Mouse (Mus musculus) testis, adult 2 months (tissue): ENCODE results near the gene Rad50. TPM values are rescaled to one million over a fixed set of nuclear protein-coding genes. Genes with fewer than 3 reads are reported as not detected.
A peak's percentile ranks its signal among the peaks of the same experiment; 100 is the strongest.

Experiments used
- H3K27ac ChIP-seq: fragments of 200-500 bp; 2 replicates; pipeline ENCODE4 v1.5.1; 2012; ENCODE audit warnings: low read depth, low read length; ENCODE audit not compliant: control insufficient read depth, insufficient read depth
- H3K27me3 ChIP-seq: fragments of 200-500 bp; 2 replicates; pipeline ENCODE4 v1.6.1; 2012; ENCODE audit warnings: mild to moderate bottlenecking, low read length, moderate library complexity; ENCODE audit not compliant: control insufficient read depth, insufficient read depth
- H3K36me3 ChIP-seq: fragments of 200-500 bp; 2 replicates; pipeline ENCODE4 v1.6.1; 2012; ENCODE audit warnings: mild to moderate bottlenecking, low read length; ENCODE audit not compliant: control insufficient read depth, insufficient read depth
- H3K4me1 ChIP-seq: fragments of 200-500 bp; 2 replicates; pipeline ENCODE4 v1.6.1; 2012; ENCODE audit warnings: low read length; ENCODE audit not compliant: control insufficient read depth, insufficient read depth
- H3K4me3 ChIP-seq: fragments of 200-500 bp; 2 replicates; pipeline ENCODE4 v1.5.1; 2012; ENCODE audit warnings: low read depth, mild to moderate bottlenecking, low read length, moderate library complexity, mixed read lengths; ENCODE audit not compliant: control insufficient read depth
- CTCF ChIP-seq: fragments of 200-500 bp; IDR thresholded peaks from 2 replicates; pipeline ENCODE4 v1.5.1; 2012; ENCODE audit warnings: low read depth, mild to moderate bottlenecking, inconsistent platforms, low read length, moderate library complexity; ENCODE audit not compliant: control insufficient read depth, insufficient read depth, insufficient replicate concordance
- POLR2A ChIP-seq: fragments of 200-500 bp; IDR thresholded peaks from 2 replicates; pipeline ENCODE4 v1.6.1; 2012; ENCODE audit warnings: low read depth, mild to moderate bottlenecking, inconsistent platforms, low read length, moderate library complexity; ENCODE audit not compliant: control insufficient read depth
- polyA plus RNA-seq: library from polyadenylated mRNA; depleted of rRNA; stranded (reverse); fragments of >200 nt; gene quantifications from 2 replicates; pipeline ENCODE4 v1.2.3, GENCODE M21; 2012

Gene Rad50
- polyA plus RNA-seq, 1 experiment: 3.0 TPM

DNA sequence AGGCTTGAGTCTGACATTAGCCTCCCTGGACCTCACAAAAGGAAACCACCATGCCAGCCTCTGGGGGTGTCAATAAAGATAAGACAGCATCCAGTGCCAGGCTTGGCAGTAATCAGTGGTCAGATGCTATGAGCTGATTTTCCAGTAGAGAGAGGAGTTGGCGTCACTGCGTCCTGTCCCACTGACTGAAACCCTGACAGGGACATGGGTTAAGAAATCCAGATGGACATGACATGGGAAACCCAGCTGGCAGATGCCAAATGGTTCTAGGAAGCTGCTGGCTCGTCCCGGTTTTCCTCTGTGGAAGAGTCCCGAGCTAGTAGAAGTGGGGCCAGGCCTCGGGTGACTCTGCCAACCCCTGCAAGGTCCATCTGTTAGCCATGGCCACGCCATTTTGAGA, 73.5 kb downstream of the Rad50 start:
- Histone ChIP-seq H3K27me3 (no peaks in the 10 kb centered on the region), H3K36me3 (no peaks in the 10 kb centered on the region), H3K4me1 (peaks cover 8% of the 10 kb centered on the region), H3K4me3 (no peak overlapping the region), H3K27ac (no peak overlapping the region)
- no peak for TF ChIP-seq POLR2A
- TF ChIP-seq CTCF: no peak

GRCm38 (mm10) chr11:53632122-53632733, 74.9 kb downstream of the Rad50 start:
- H3K36me3 ChIP-seq: no peaks in the 10 kb centered on the region
- H3K4me3 ChIP-seq: no peak overlapping the region
- no peaks in the 10 kb centered on the region for H3K27me3 ChIP-seq
- TF ChIP-seq CTCF: peak; percentile 43; the same call in 1 of the 2 replicates
- TF ChIP-seq POLR2A: no peak
- H3K27ac ChIP-seq: no peak overlapping the region
- H3K4me1 ChIP-seq: peaks cover 8% of the 10 kb centered on the region

- H3K4me3 ChIP-seq: no peak overlapping the region
Measured at GRCm38 (mm10) chr11:53627859-53628258, 79.3 kb downstream of the Rad50 start.

GRCm38 (mm10) chr11:53626802-53627373, 80.2 kb downstream of the Rad50 start:
- TF ChIP-seq CTCF: no peak
- TF ChIP-seq POLR2A: no peak
- H3K4me3 ChIP-seq: no peak overlapping the region
- no peak overlapping the region for H3K27ac ChIP-seq
- no peaks in the 10 kb centered on the region for H3K27me3 ChIP-seq
- no peaks in the 10 kb centered on the region for H3K4me1 ChIP-seq
- no peaks in the 10 kb centered on the region for H3K36me3 ChIP-seq

More at GRCm38 (mm10) chr11:53627859-53628258, 79.3 kb downstream of the Rad50 start:
- TF ChIP-seq POLR2A (no peak), CTCF (peak; percentile 30; the same call in 1 of the 2 replicates)
- H3K36me3 ChIP-seq: no peaks in the 10 kb centered on the region
- no peak overlapping the region for H3K27ac ChIP-seq
- H3K4me1 ChIP-seq: no peaks in the 10 kb centered on the region
- H3K27me3 ChIP-seq: no peaks in the 10 kb centered on the region

GRCm38 (mm10) chr11:53624124-53624523, 83.0 kb downstream of the Rad50 start:
- no peak overlapping the region for H3K4me3 ChIP-seq
- no peaks in the 10 kb centered on the region for H3K27me3 ChIP-seq
- H3K36me3 ChIP-seq: no peaks in the 10 kb centered on the region
- TF ChIP-seq CTCF: peak; percentile 10; the same call in 1 of the 2 replicates
- TF ChIP-seq POLR2A: no peak
- no peak overlapping the region for H3K27ac ChIP-seq
- H3K4me1 ChIP-seq: no peaks in the 10 kb centered on the region

GRCm38 (mm10) chr11:53623573-53623972, 83.5 kb downstream of the Rad50 start:
- no peak for TF ChIP-seq CTCF
- TF ChIP-seq POLR2A: no peak
- no peak overlapping the region for H3K4me3 ChIP-seq
- H3K27me3 ChIP-seq: no peaks in the 10 kb centered on the region
- no peaks in the 10 kb centered on the region for H3K36me3 ChIP-seq
- no peak overlapping the region for H3K27ac ChIP-seq
- H3K4me1 ChIP-seq: no peaks in the 10 kb centered on the region

DNA sequence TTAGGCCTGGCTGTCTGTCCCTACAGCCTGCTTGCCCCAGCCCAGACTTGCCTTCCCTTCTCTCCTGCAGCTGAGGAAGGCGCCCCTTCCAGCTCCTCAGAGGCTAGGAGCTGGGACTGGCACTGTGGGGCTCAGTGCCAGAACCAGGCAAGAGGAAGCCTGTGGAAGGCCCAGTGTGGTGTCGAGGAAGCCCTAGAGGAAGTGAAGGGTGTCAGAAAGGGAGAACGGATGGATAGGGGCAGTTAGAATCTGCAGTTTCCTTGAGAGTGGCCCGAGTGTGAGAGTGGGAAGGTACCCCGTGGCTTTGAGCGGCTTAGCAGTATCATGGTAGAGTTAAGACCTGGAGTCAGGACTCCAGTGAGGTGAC, 84.7 kb downstream of the Rad50 start:
- Histone ChIP-seq H3K4me1 (no peaks in the 10 kb centered on the region), H3K27me3 (no peaks in the 10 kb centered on the region), H3K4me3 (no peak overlapping the region), H3K36me3 (no peaks in the 10 kb centered on the region), H3K27ac (no peak overlapping the region)
- no peak for TF ChIP-seq POLR2A
- TF ChIP-seq CTCF: no peak
